Mouse (Mus musculus) ES-E14 (cell line): ENCODE measurements around the gene Tmem213. TPM values are rescaled to one million over a fixed set of nuclear protein-coding genes. Genes with fewer than 3 reads are reported as not detected.

ENCODE experiments used
- DNase-seq: peaks from one replicate; pipeline ENCODE4 v3.0.0-alpha.2; 2013; ENCODE audit warnings: low read depth, low spot score
- H3K27ac ChIP-seq: 2 replicates; pipeline ENCODE4 v1.5.1; 2012; ENCODE audit warnings: low read depth, mild to moderate bottlenecking, low read length, moderate library complexity, mixed read lengths; ENCODE audit not compliant: poor library complexity, insufficient read depth, severe bottlenecking
- H3K36me3 ChIP-seq: 2 replicates; pipeline ENCODE4 v1.6.1; 2012; ENCODE audit warnings: mild to moderate bottlenecking, low read length, moderate library complexity, mixed read lengths; ENCODE audit not compliant: control insufficient read depth, poor library complexity, insufficient read depth, severe bottlenecking
- H3K4me1 ChIP-seq, 2 experiments: fragments of 150-350 bp in 1 of 2; sonication (generic) in 1 of 2; 2 replicates each; pipeline ENCODE4 v1.6.1; 2012; ENCODE audit warnings: low read length in 2 of 2, mild to moderate bottlenecking in 1 of 2, mixed read lengths in 1 of 2; ENCODE audit not compliant: control insufficient read depth in 2 of 2, insufficient read depth in 2 of 2, poor library complexity in 1 of 2
- H3K4me3 ChIP-seq, 2 experiments: fragments of 150-350 bp in 1 of 2; sonication (generic) in 1 of 2; 2 replicates each; pipeline ENCODE4 v1.5.1; 2012; ENCODE audit warnings: low read length in 2 of 2, low read depth in 1 of 2, mild to moderate bottlenecking in 1 of 2, mixed read lengths in 1 of 2; ENCODE audit not compliant: insufficient read depth in 1 of 2, poor library complexity in 1 of 2, severe bottlenecking in 1 of 2
- H3K9ac ChIP-seq: 2 replicates; pipeline ENCODE4 v1.6.1; 2012; ENCODE audit warnings: low read depth, mild to moderate bottlenecking, low read length, mixed read lengths; ENCODE audit not compliant: poor library complexity, insufficient read depth, severe bottlenecking
- H3K9me3 ChIP-seq: fragments of 150-350 bp; sonication (generic); 2 replicates; pipeline ENCODE4 v1.6.1; 2012; ENCODE audit warnings: low read depth, mild to moderate bottlenecking, low read length; ENCODE audit not compliant: control insufficient read depth, insufficient read depth
- CHD2 ChIP-seq: IDR thresholded peaks from 2 replicates; pipeline ENCODE4 v1.6.1; 2014; ENCODE audit warnings: mild to moderate bottlenecking, low read depth, low read length, inconsistent platforms
- HCFC1 ChIP-seq: IDR thresholded peaks from 2 replicates; pipeline ENCODE4 v1.6.1; 2012; ENCODE audit warnings: low read length, inconsistent platforms, borderline replicate concordance; ENCODE audit not compliant: insufficient read depth
- MAFK ChIP-seq: IDR thresholded peaks from 2 replicates; pipeline ENCODE4 v1.6.1; 2014; ENCODE audit warnings: mild to moderate bottlenecking, low read depth, low read length, inconsistent platforms; ENCODE audit not compliant: insufficient read depth
- ZC3H11A ChIP-seq: IDR thresholded peaks from 2 replicates; pipeline ENCODE4 v1.6.1; 2012; ENCODE audit warnings: low read depth, mild to moderate bottlenecking, inconsistent platforms, low read length, borderline replicate concordance
- ZNF384 ChIP-seq: IDR thresholded peaks from 2 replicates; pipeline ENCODE4 v1.6.1; 2012; ENCODE audit warnings: low read depth, low read length, inconsistent platforms
- in situ Hi-C, 2 experiments: fragments of 600-800 bp; cut with MboI; formaldehyde crosslinking; loops; one replicate each; pipeline ENCODE4 v1.15.1; 2025; ENCODE audit warnings: low sequenced_read_pairs in 2 of 2, inconsistent platforms in 1 of 2; ENCODE audit not compliant: unreplicated experiment in 2 of 2
- total RNA-seq: library from RNA; depleted of rRNA; stranded (reverse); fragments of 300-350 nt; gene quantifications from 2 replicates; pipeline ENCODE4 v1.2.3, GENCODE M21; 2012; rRNA removed

Gene Tmem213
- total RNA-seq, 1 experiment, result not detected

- no peak for DNase-seq
- H3K27ac ChIP-seq, result no peak overlapping the region
- H3K9ac ChIP-seq, result no peak overlapping the region
- no peak for TF ChIP-seq MAFK
- TF ChIP-seq ZNF384, result no peak
- no peak for TF ChIP-seq HCFC1
- no peak for TF ChIP-seq CHD2
- no peak for TF ChIP-seq ZC3H11A
- in situ Hi-C loops, result no loop called here
- no peaks in the 10 kb centered on the region for H3K4me1 ChIP-seq
- H3K9me3 ChIP-seq, result no peaks in the 10 kb centered on the region
- H3K36me3 ChIP-seq, result peaks cover 3% of the 10 kb centered on the region; the same call in 1 of the 2 replicates
- H3K4me3 ChIP-seq, result no peak overlapping the region
Measured at GRCm38 (mm10) chr6:38164705-38165104, 55.6 kb downstream of the Tmem213 start.

GRCm38 (mm10) chr6:38165385-38165784, 56.3 kb downstream of the Tmem213 start:
- DNase-seq, result no peak
- no peak overlapping the region for H3K9ac ChIP-seq
- H3K9me3 ChIP-seq, result no peaks in the 10 kb centered on the region
- H3K27ac ChIP-seq, result no peak overlapping the region
- in situ Hi-C loops, result no loop called here
- H3K4me1 ChIP-seq, result no peaks in the 10 kb centered on the region
- TF ChIP-seq MAFK (no peak), ZNF384 (no peak), ZC3H11A (no peak), CHD2 (no peak), HCFC1 (no peak)
- peaks cover 3% of the 10 kb centered on the region; the same call in 1 of the 2 replicates for H3K36me3 ChIP-seq
- no peak overlapping the region for H3K4me3 ChIP-seq

Other genes starting within 250 kb of the Tmem213 start
- 77.8 and 81.7 TPM in 2 replicates for gene Trim24, start 238.4 kb upstream of the Tmem213 start, total RNA-seq
- gene Svopl, start 62.3 kb upstream of the Tmem213 start, total RNA-seq, result 0.18 and 0.21 TPM in 2 replicates
- 2.7 and 6.3 TPM in 2 replicates for gene Atp6v0a4, start 15.3 kb downstream of the Tmem213 start, total RNA-seq
- gene D630045J12Rik, start 144.8 kb downstream of the Tmem213 start, total RNA-seq, result 4.1 and 6.3 TPM in 2 replicates
- gene Zc3hav1l, start 190.0 kb downstream of the Tmem213 start, total RNA-seq, result 2.6 and 3.8 TPM in 2 replicates
- gene Zc3hav1, start 245.3 kb downstream of the Tmem213 start, total RNA-seq, result 12.2 and 20.6 TPM in 2 replicates